Mouse (Mus musculus): ENCODE measurements around the gene Fibcd1. TPM values are rescaled to one million over a fixed set of nuclear protein-coding genes. Genes with fewer than 3 reads are reported as not detected.

Fibcd1 gene
- not detected for polyA plus RNA-seq (2014; fragmentation: Illumina TruSeq; extraction: RNeasy Lipid Tissue Mini Kit (QIAGEN cat#74804); ENCODE audit: insufficient read depth, low read depth, low replicate concordance)

GRCm38 (mm10) chr2:31845896-31846691 is at the start of gene Fibcd1:
Gene Fibcd1, minus strand, starts transcription at chr2:31846005.

GRCm38 (mm10) chr2:31887030-31887429 is 41.2 kb upstream of the Fibcd1 start, which contains the start of gene Lamc3:
Gene Lamc3, plus strand, starts transcription at chr2:31887291.

GRCm38 (mm10) chr2:31810444-31810843 is 35.4 kb downstream of the Fibcd1 start, which contains the start of gene Qrfp:
Gene Qrfp, minus strand, starts transcription at chr2:31810580.

Other genes starting within 250 kb of the Fibcd1 start
- gene Prdm12, start 206.0 kb downstream of the Fibcd1 start, polyA plus RNA-seq (2014; fragmentation: Illumina TruSeq; extraction: RNeasy Lipid Tissue Mini Kit (QIAGEN cat#74804); ENCODE audit: insufficient read depth, low read depth, low replicate concordance) = not detected
- 17.8 TPM for gene Exosc2, start 175.3 kb downstream of the Fibcd1 start, polyA plus RNA-seq (2014; fragmentation: Illumina TruSeq; extraction: RNeasy Lipid Tissue Mini Kit (QIAGEN cat#74804); ENCODE audit: insufficient read depth, low read depth, low replicate concordance)
- gene Abl1, start 157.6 kb downstream of the Fibcd1 start, polyA plus RNA-seq (2014; fragmentation: Illumina TruSeq; extraction: RNeasy Lipid Tissue Mini Kit (QIAGEN cat#74804); ENCODE audit: insufficient read depth, low read depth, low replicate concordance) = 13.6 TPM
- gene Qrfp, start 35.4 kb downstream of the Fibcd1 start, polyA plus RNA-seq (2014; fragmentation: Illumina TruSeq; extraction: RNeasy Lipid Tissue Mini Kit (QIAGEN cat#74804); ENCODE audit: insufficient read depth, low read depth, low replicate concordance) = 0.10 TPM
- gene Lamc3, start 41.3 kb upstream of the Fibcd1 start, polyA plus RNA-seq (2014; fragmentation: Illumina TruSeq; extraction: RNeasy Lipid Tissue Mini Kit (QIAGEN cat#74804); ENCODE audit: insufficient read depth, low read depth, low replicate concordance) = 2.5 TPM
- gene Aif1l, start 104.1 kb upstream of the Fibcd1 start, polyA plus RNA-seq (2014; fragmentation: Illumina TruSeq; extraction: RNeasy Lipid Tissue Mini Kit (QIAGEN cat#74804); ENCODE audit: insufficient read depth, low read depth, low replicate concordance) = 2.1 TPM
- 16.7 TPM for gene Nup214, start 128.4 kb upstream of the Fibcd1 start, polyA plus RNA-seq (2014; fragmentation: Illumina TruSeq; extraction: RNeasy Lipid Tissue Mini Kit (QIAGEN cat#74804); ENCODE audit: insufficient read depth, low read depth, low replicate concordance)
- gene Fam78a, start 238.9 kb upstream of the Fibcd1 start, polyA plus RNA-seq (2014; fragmentation: Illumina TruSeq; extraction: RNeasy Lipid Tissue Mini Kit (QIAGEN cat#74804); ENCODE audit: insufficient read depth, low read depth, low replicate concordance) = 4.3 TPM
- 2.3 TPM for gene Plpp7, start 249.5 kb upstream of the Fibcd1 start, polyA plus RNA-seq (2014; fragmentation: Illumina TruSeq; extraction: RNeasy Lipid Tissue Mini Kit (QIAGEN cat#74804); ENCODE audit: insufficient read depth, low read depth, low replicate concordance)